Mouse (Mus musculus) lung, postnatal 25 days (tissue): ENCODE measurements around the gene Znfx1.
A peak's percentile ranks its signal among the peaks of the same experiment; 100 is the strongest.

Source experiments
- DNase-seq: peaks from one replicate; pipeline ENCODE4 v3.0.0; 2022; ENCODE audit warnings: low spot score

Gene Znfx1

DNA sequence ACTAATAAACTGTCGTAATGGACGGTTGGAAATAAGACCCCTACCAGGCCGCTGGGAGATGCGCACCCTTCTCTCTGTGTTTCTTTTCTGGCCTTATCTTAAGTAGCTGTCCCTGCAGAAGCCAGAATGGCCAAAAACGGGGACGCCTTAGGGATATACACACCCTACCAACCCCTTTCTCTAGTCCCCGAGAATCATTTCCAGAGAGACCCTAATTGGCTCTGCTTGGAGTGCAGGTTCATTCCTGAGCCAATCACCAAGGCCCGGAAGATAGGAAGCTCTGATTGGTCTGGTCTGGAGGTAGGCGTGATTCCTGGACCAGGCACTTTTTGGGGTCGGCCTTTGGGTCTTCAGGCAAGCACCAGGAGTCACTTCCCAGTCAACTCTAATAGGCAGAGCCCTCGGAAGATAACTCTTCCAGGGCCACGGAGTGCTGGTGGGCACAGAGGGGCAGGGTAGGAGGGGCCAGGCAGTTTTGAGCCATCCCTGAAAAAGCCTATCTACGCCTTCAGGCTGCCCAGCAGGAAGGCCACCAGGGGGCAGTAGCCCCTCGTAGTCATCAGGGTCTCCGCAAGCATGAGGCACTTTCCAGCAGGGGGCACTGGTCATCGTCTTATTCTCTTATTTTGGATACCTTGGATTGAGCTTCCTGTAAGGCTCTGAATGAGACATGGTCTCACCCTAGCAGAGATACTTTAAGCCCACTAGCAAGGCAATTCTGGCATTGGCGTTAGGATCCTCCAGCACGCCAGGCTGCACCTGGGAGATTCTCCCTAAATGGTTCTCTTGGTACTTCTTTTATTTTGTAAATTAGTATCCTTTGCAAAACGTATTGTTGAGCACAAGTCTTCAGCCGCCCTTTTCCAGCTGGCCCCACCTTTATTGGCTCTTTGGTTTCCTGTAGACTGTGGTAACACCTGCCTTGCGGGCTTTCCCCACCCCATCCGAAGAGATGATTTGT is 9.1 kb upstream of the Znfx1 start:
- peak; percentile 92 for DNase-seq

GRCm38 (mm10) chr2:167071266-167071640 is 8.4 kb upstream of the Znfx1 start:
- no peak for DNase-seq

GRCm38 (mm10) chr2:167070341-167070740 is 7.5 kb upstream of the Znfx1 start:
- DNase-seq = no peak

- no peak for DNase-seq
Measured at GRCm38 (mm10) chr2:167067575-167067974, 4.8 kb upstream of the Znfx1 start.

- DNase-seq = no peak
Measured at GRCm38 (mm10) chr2:167066528-167067516, 4.0 kb upstream of the Znfx1 start.

DNA sequence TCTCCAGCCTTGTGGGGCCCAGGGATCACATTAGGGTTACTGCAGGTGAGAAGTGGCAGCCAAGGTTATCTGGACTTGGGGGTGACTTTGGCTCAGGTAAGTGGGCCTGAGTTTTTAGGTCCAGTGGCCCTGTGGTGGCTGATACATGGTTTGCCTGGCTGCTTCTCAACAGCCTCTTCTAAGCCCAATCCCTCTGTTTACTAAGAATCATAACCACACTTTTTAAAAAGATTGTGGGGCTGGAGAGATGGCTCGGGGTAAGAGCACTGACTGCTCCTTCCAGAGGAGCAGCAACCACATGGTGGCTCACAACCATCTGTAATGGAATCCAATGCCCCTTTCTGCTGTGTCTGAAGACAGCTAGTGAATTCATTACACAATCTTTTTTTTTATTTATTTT is 3.2 kb upstream of the Znfx1 start:
- DNase-seq = no peak

- DNase-seq = no peak
Measured at GRCm38 (mm10) chr2:167064601-167065295, 1.9 kb upstream of the Znfx1 start.

GRCm38 (mm10) chr2:167063906-167064496 is 1.2 kb upstream of the Znfx1 start:
- no peak for DNase-seq

- peak; percentile 97 for DNase-seq
Measured at GRCm38 (mm10) chr2:167062497-167062911, 311 bp downstream of the Znfx1 start.

DNA sequence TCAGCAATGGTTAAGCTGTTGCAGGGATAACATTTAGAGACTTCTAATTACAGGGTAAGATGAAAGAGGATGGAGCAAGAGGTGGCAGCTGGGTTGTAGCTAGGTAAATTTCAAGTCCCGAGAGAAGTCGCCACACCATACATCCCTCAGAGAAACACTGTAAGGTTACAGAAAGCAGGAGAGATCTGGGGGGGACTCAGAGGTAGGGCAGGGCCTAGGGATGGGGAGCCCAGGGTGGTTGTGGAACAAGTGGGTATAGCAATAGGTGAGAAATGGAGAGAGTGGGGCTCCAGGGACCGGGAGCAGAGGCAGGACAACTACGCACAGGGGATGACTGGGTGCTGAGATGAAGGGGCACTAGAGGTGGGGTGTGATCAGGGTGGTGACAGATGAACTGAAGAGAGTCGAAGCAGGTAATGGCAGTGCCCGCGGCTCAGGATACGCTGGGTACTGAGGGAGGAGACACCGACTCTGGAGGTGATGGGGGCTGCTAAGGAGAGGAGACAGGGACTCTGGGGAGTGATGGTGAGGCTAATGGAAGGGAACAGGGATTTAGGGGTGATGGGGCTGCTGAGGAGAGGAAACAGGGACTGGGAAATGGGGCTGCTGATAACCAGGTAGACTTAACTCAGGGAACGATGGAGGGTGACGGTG is 1.3 kb downstream of the Znfx1 start:
- DNase-seq = no peak

DNA sequence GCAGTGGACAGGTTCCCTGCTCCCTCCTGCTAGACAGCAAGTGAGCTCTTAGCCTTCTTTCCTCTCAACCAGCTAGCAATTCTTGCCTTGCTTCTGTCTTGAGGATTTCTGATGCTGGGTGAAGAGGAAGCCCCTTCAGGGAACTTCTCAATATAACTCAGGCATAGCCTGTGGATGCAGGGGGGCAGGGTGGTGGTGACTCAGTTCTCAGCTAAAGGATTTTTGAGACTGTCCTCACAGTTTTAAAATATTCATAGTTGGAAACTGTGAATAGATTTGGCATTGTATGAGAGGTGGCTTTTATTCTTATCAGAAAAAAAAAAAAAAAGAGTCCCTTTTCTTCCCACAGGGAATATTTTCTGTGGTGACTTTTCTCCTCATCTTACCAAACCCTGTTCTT is 2.1 kb downstream of the Znfx1 start:
- DNase-seq = no peak

DNA sequence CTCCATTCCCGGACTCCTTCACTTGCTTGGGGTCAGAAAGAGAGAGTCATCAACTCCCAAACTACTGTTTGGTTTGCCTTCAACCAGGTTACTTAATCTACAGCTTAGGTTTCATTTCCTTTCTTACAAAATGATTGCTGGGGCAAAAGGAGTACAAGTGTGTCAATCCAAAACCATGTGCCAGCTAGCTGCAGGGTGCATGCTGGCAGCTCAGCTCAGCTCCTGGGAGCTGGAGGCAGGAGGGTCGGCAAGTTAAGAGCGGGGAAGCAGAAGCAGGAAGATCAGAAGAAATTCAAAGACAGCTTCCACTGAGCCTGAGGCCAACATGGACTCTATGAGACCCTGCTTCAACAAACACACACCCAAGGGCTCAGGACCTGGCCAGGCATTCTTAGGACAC is 2.5 kb downstream of the Znfx1 start:
- no peak for DNase-seq

DNA sequence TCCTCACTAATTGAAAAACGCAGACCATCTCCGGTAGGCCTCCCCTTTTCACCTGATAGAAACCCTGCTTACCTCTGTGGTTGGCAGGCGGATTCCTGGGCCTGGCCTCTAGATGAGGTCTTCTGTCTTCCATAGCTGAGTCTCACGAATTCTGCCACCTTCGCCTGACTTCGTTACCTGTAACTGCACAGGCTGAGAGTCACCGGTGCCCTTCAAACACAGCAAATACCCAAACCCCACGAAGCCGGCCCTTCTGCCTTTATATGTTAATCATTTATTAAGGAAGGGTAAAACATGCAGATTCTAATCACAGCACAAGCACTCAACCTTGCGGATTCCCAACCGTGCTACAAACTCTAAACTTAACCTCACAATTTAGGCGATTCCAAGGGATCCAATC is 2.9 kb downstream of the Znfx1 start:
- DNase-seq = no peak

- no peak for DNase-seq
Measured at GRCm38 (mm10) chr2:167059536-167059935, 3.3 kb downstream of the Znfx1 start.

DNA sequence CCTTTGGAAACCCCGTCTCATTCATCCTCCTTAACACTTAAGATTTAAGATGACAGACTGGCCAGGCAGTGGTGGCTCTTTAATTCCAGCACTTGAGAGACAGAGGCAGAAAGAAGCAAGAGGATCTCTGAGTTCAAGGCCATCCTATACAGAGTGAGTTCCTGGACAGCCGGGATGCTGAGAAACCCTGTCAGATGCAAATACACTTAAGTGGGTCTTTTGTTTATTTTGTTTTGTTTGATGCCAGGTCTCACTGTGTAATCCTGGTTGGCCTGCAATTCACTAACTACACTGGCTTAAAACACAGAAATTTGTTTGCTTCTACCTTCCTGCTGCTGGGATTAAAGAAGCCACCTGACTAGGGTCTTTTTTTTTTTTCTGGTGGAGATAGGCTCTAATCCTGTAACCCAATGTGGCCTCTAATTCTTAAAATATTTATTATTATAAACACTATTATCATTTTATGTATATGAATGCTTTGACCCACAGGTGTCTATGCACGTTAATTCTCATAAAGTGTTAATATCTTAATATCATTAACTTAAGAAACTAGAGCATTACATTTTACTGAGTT is 3.9 kb downstream of the Znfx1 start:
- DNase-seq = no peak

DNA sequence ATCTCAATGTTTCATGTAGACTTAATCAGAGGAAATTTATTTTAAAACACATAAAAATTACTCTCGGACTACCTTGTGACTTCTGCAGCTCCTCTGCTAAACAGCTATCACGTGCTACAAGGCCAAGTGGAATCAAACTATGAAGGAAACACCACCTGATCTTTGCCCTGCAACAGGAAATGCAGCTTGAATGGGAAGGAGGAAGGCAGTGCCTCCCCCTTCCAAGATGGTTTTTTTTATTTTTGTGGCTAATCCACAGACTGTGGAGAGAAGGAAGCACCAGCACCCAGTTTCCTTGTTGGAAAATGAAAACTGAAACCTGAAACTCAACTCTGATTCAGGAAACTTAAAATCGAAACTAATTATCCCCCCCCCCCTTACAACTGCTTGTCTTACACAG is 4.6 kb downstream of the Znfx1 start:
- DNase-seq = no peak

DNA sequence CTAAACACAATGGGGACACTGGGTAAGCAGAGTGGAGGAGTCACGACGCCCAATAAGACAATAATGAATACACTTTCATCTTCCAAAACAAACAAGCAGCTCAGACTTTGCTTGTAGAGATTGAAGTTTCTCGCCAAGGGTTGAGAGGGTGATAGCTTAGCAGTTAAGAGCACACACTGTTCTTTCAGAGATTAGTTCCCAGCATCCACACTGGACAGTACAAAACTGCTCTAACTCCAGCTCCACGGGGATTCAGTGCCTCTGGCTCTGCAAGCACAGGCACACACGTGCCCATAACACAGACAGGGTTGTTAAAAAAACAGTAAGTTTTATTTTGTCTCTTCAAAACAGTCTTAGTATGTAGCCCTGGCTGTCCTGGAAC is 5.9 kb downstream of the Znfx1 start:
- no peak for DNase-seq

- DNase-seq = no peak
Measured at GRCm38 (mm10) chr2:167056210-167056941, 6.4 kb downstream of the Znfx1 start.

- DNase-seq = peak; percentile 29
Measured at GRCm38 (mm10) chr2:167055386-167055785, 7.4 kb downstream of the Znfx1 start.
